Mouse (Mus musculus): ENCODE measurements around the gene Fahd1.

DNA sequence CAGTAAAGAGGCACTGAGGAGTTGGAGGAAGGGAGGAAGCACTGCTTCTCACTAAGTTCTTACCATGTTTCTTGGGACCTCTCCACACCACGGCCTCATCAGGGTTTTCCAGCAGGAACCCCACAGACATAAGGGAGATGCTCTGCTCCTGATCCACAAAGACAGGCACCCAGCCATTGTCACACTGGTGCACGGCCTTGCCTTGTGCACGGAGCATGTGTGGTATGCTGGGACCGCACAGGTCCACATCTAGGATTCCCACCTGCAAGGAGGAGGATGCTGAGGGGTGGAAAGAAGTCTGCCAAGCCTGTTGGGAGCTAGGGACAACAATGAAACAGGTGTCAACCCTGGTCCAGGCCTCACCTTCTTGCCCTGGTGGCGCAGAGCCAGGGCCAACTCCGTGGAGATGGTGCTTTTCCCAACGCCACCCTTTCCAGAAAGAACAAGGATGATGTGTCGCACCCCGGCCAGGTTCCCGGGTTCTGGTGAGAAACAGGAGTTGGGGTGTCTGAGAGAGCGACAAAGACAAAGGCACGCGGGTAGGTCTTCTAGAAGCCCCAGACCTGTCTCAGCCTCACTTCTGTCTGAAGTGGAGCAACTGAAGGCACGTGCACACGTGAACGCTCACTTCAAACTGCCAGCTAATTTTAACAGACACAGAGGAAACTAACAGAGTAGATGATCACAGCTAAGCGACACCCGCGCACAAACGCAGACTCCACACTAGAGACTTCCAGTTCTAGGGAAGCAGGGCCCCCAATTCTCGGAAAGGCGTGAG lies 35.4 kb upstream of the Fahd1 start:
- TF ChIP-seq CTCF (IDR thresholded peaks at IDR 0.05; ENCODE audit: low read depth, low read length) (no peak), POLR2A (IDR thresholded peaks at IDR 0.05; ENCODE audit: insufficient read depth, low read length) (no peak)

Data from ES-Bruce4 (cell line).